Mouse (Mus musculus): ENCODE results near the gene Pck1. TPM values are rescaled to one million over a fixed set of nuclear protein-coding genes. Genes with fewer than 3 reads are reported as not detected.

The Pck1 gene
- total and polyA plus RNA-seq, 3 experiments: 18.0 to 35.3 (median 20.5) TPM

GRCm38 (mm10) chr2:173181901-173182300 is 29.1 kb downstream of the Pck1 start:
- DNase-seq: no peak
- Histone ChIP-seq H3K79me2 (replicated peaks; ENCODE audit: control insufficient read depth, insufficient read depth, low read length) (no peaks in the 10 kb centered on the region), H3K27me3 (ENCODE audit: control insufficient read depth, insufficient read depth, low read length) (no peaks in the 10 kb centered on the region), H3K27ac (no peak overlapping the region), H3K4me1 (ENCODE audit: control insufficient read depth, insufficient read depth, low read length) (no peaks in the 10 kb centered on the region), H3K9ac (ENCODE audit: low read depth, low read length) (no peak overlapping the region), H3K4me3 (no peak overlapping the region), H3K36me3 (ENCODE audit: control insufficient read depth, insufficient read depth, low read length) (no peaks in the 10 kb centered on the region)
- intact Hi-C loops (cut with DNase I): no loop called here
- TF ChIP-seq CTCF (IDR thresholded peaks at IDR 0.05) (no peak), EP300 (IDR thresholded peaks at IDR 0.05; ENCODE audit: insufficient read depth, low read depth, low read length) (no peak), POLR2A (IDR thresholded peaks at IDR 0.05; ENCODE audit: insufficient read depth, low read depth, low read length) (no peak)
- 81% methylated on average over 7 of the region's 7 CpGs for WGBS

- no peak for TF ChIP-seq EP300 (IDR thresholded peaks at IDR 0.05; ENCODE audit: insufficient read depth, low read depth, low read length)
- TF ChIP-seq CTCF (IDR thresholded peaks at IDR 0.05): no peak
- TF ChIP-seq POLR2A (IDR thresholded peaks at IDR 0.05; ENCODE audit: insufficient read depth, low read depth, low read length): no peak
- 79% methylated on average over 7 of the region's 7 CpGs for WGBS
- peak in 1 of 2 experiments; percentile 1 for DNase-seq
These were observed 29.9 kb downstream of the Pck1 start for GRCm38 (mm10) chr2:173182796-173183195.

GRCm38 (mm10) chr2:173183311-173183710 is 30.5 kb downstream of the Pck1 start:
- TF ChIP-seq POLR2A (IDR thresholded peaks at IDR 0.05; ENCODE audit: insufficient read depth, low read depth, low read length): no peak
- TF ChIP-seq EP300 (IDR thresholded peaks at IDR 0.05; ENCODE audit: insufficient read depth, low read depth, low read length): no peak
- no peak for TF ChIP-seq CTCF (IDR thresholded peaks at IDR 0.05)
- Histone ChIP-seq H3K4me3 (no peak overlapping the region), H3K27me3 (ENCODE audit: control insufficient read depth, insufficient read depth, low read length) (no peaks in the 10 kb centered on the region), H3K79me2 (replicated peaks; ENCODE audit: control insufficient read depth, insufficient read depth, low read length) (no peaks in the 10 kb centered on the region), H3K9ac (ENCODE audit: low read depth, low read length) (no peak overlapping the region), H3K4me1 (ENCODE audit: control insufficient read depth, insufficient read depth, low read length) (no peaks in the 10 kb centered on the region), H3K27ac (no peak overlapping the region), H3K36me3 (ENCODE audit: control insufficient read depth, insufficient read depth, low read length) (no peaks in the 10 kb centered on the region)
- DNase-seq: peak; percentile 1 to 8
- 90% methylated on average over 10 of the region's 10 CpGs for WGBS
- intact Hi-C loops (cut with DNase I): no loop called here

More at GRCm38 (mm10) chr2:173182796-173183195, 29.9 kb downstream of the Pck1 start:
- Histone ChIP-seq H3K4me1 (ENCODE audit: control insufficient read depth, insufficient read depth, low read length) (no peaks in the 10 kb centered on the region), H3K4me3 (no peak overlapping the region), H3K79me2 (replicated peaks; ENCODE audit: control insufficient read depth, insufficient read depth, low read length) (no peaks in the 10 kb centered on the region), H3K27ac (no peak overlapping the region), H3K27me3 (ENCODE audit: control insufficient read depth, insufficient read depth, low read length) (no peaks in the 10 kb centered on the region), H3K9ac (ENCODE audit: low read depth, low read length) (no peak overlapping the region), H3K36me3 (ENCODE audit: control insufficient read depth, insufficient read depth, low read length) (no peaks in the 10 kb centered on the region)
- intact Hi-C loops (cut with DNase I): no loop called here

- no peak overlapping the region for H3K27ac ChIP-seq
- H3K36me3 ChIP-seq (ENCODE audit: control insufficient read depth, insufficient read depth, low read length): no peaks in the 10 kb centered on the region
- TF ChIP-seq EP300 (IDR thresholded peaks at IDR 0.05; ENCODE audit: insufficient read depth, low read depth, low read length) (no peak), CTCF (IDR thresholded peaks at IDR 0.05) (peak; percentile 84)
- intact Hi-C loops (cut with DNase I): loop anchor here (1.0 to 2.0 kb wide), 2 partner anchors 19 to 77 kb away; no protein-coding TSS in a partner anchor
- WGBS: 5% methylated on average over 8 of the region's 8 CpGs
- no peak overlapping the region for H3K4me3 ChIP-seq
- H3K4me1 ChIP-seq (ENCODE audit: control insufficient read depth, insufficient read depth, low read length): no peaks in the 10 kb centered on the region
- DNase-seq: peak; percentile 43 to 74
- no peaks in the 10 kb centered on the region for H3K27me3 ChIP-seq (ENCODE audit: control insufficient read depth, insufficient read depth, low read length)
- H3K9ac ChIP-seq (ENCODE audit: low read depth, low read length): no peak overlapping the region
- no peaks in the 10 kb centered on the region for H3K79me2 ChIP-seq (replicated peaks; ENCODE audit: control insufficient read depth, insufficient read depth, low read length)
These were observed 31.1 kb downstream of the Pck1 start for GRCm38 (mm10) chr2:173183836-173184460.

GRCm38 (mm10) chr2:173184475-173185080 is 31.7 kb downstream of the Pck1 start:
- Histone ChIP-seq H3K27ac (no peak overlapping the region), H3K4me1 (ENCODE audit: control insufficient read depth, insufficient read depth, low read length) (no peaks in the 10 kb centered on the region), H3K79me2 (replicated peaks; ENCODE audit: control insufficient read depth, insufficient read depth, low read length) (no peaks in the 10 kb centered on the region), H3K4me3 (no peak overlapping the region), H3K27me3 (ENCODE audit: control insufficient read depth, insufficient read depth, low read length) (no peaks in the 10 kb centered on the region), H3K36me3 (ENCODE audit: control insufficient read depth, insufficient read depth, low read length) (no peaks in the 10 kb centered on the region), H3K9ac (ENCODE audit: low read depth, low read length) (no peak overlapping the region)
- intact Hi-C loops (cut with DNase I): loop anchor here (1.0 to 2.0 kb wide), 2 partner anchors 20 to 77 kb away; no protein-coding TSS in a partner anchor
- WGBS: 57% methylated on average over 11 of the region's 11 CpGs
- DNase-seq: peak; percentile 2 to 16
- TF ChIP-seq CTCF (IDR thresholded peaks at IDR 0.05): no peak
- TF ChIP-seq EP300 (IDR thresholded peaks at IDR 0.05; ENCODE audit: insufficient read depth, low read depth, low read length): no peak
- TF ChIP-seq POLR2A (IDR thresholded peaks at IDR 0.05; ENCODE audit: insufficient read depth, low read depth, low read length): no peak

DNA sequence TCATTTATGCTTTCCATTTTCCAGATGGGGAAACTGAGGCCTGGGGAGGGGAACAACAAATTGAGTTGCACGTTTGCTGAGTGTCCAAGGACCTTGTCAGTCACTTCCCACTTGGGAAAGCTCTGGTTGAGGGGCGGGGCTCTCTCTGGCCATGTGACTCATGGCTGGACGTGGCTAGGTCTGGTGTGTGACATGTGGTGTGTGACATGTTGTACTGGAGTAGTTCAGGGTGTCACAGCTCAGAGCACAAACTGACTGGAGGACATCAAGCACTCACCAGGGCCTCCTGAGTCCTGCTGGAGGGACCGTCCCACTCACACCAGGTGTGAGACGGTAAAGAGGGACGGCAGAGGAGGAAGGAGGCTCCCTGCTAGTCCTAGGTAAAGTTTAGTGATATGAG is 32.4 kb downstream of the Pck1 start:
- Histone ChIP-seq H3K4me1 (ENCODE audit: control insufficient read depth, insufficient read depth, low read length) (no peaks in the 10 kb centered on the region), H3K27me3 (ENCODE audit: control insufficient read depth, insufficient read depth, low read length) (no peaks in the 10 kb centered on the region), H3K9ac (ENCODE audit: low read depth, low read length) (no peak overlapping the region), H3K79me2 (replicated peaks; ENCODE audit: control insufficient read depth, insufficient read depth, low read length) (no peaks in the 10 kb centered on the region), H3K4me3 (no peak overlapping the region), H3K36me3 (ENCODE audit: control insufficient read depth, insufficient read depth, low read length) (no peaks in the 10 kb centered on the region), H3K27ac (no peak overlapping the region)
- WGBS: 45% methylated on average over 6 of the region's 6 CpGs
- TF ChIP-seq POLR2A (IDR thresholded peaks at IDR 0.05; ENCODE audit: insufficient read depth, low read depth, low read length): no peak
- TF ChIP-seq EP300 (IDR thresholded peaks at IDR 0.05; ENCODE audit: insufficient read depth, low read depth, low read length): no peak
- TF ChIP-seq CTCF (IDR thresholded peaks at IDR 0.05): no peak
- peak in 1 of 2 experiments; percentile 12 for DNase-seq
- intact Hi-C loops (cut with DNase I): loop anchor here (2.0 kb wide), 1 partner anchor 20 kb away; no protein-coding TSS in a partner anchor

Measured in heart, adult 2 months (tissue).